Mouse (Mus musculus) brain, embryonic 14.5 days (tissue): ENCODE measurements around the gene Foxn1.
A peak's percentile ranks its signal among the peaks of the same experiment; 100 is the strongest.

Experiments
- CTCF ChIP-seq: fragments of 200-500 bp; IDR thresholded peaks from 2 replicates; pipeline ENCODE4 v1.5.1; 2012; ENCODE audit warnings: inconsistent platforms, mild to moderate bottlenecking, moderate library complexity, borderline replicate concordance; ENCODE audit not compliant: insufficient read depth, insufficient read length; ENCODE audit errors: extremely low read depth
- POLR2A ChIP-seq: fragments of 200-500 bp; IDR thresholded peaks from 2 replicates; pipeline ENCODE4 v1.6.1; 2012; ENCODE audit warnings: mild to moderate bottlenecking, inconsistent platforms, borderline replicate concordance; ENCODE audit not compliant: poor library complexity, insufficient read depth, insufficient read length, severe bottlenecking; ENCODE audit errors: extremely low read depth

- TF ChIP-seq POLR2A (no peak), CTCF (peak; percentile 63)
Measured at GRCm38 (mm10) chr11:78358330-78359007, 27.9 kb downstream of the Foxn1 start.
